Mouse (Mus musculus) stomach, postnatal 0 days (tissue): ENCODE measurements at regions not wholly inside any gene's neighbourhood (a gene's known extent, or its start where the extent isn't known, plus 50 kb on each side); places are given as distances from the start of the nearest gene placed in this dataset.

ENCODE experiments used
- CTCF ChIP-seq: IDR thresholded peaks from 2 replicates; pipeline ENCODE4 v1.5.1; 2016; ENCODE audit warnings: antibody characterized with exemption, low read depth, mild to moderate bottlenecking, moderate library complexity
- EP300 ChIP-seq: optimal IDR thresholded peaks from 2 replicates; pipeline ENCODE3; 2016; ENCODE audit warnings: antibody characterized with exemption

DNA sequence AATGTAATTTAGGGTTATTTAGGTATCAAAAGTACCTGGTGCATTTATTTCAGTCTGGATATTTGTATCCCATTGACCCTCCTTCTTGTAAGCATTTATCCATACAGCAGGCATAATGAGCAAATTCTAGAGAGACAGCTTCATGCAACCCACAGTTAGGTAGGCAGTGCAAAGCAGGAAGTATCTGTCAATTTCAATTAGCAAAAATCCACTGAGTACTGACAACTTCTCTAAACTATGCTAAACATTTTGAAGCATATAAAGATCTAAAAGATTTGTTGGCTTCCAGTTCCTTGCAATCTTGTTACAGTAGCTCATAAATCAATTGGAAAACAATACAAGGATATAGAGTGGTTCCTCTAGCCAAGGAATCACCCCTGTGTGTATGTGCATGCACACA, 124.2 kb upstream of the Crim1 start:
- TF ChIP-seq CTCF (no peak), EP300 (no peak)
